ENCODE assay signal across 13 mouse cellular contexts in the genomic region with DNA sequence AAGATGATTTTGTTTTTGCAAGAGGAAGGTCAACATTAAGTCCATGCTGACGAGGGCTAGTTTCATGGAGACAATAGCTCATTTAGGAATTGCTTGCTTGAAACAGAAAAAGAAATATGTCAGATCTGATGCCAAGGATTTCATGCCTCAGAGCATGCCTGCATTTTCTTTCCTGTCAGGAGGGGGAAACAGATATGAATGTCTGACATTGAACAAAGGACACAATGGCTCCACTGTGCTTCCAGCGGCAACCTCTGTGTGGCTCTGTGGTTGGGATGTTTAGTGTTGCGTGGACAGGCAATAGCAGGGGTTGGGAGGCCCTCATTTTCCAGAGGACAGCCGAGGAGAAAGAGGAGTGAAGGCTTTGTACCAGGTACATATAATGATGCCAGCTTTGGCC.
A peak's percentile ranks its signal among the peaks of the same experiment; 100 is the strongest.
DNase-seq lines count a peak whose midpoint lies in the region; ATAC-seq and TF ChIP-seq lines count a peak whose summit lies in the region.
"Had no signal": no experiment of that assay in that cellular context is flagged by ENCODE, and none has a peak within 500 bp of the region (broad histone marks: within the 10 kb centered on the region; RNA-seq: fewer than 3 reads in every experiment).

No protein-coding gene starts in this region.

- no peak overlapping the region for H3K4me2 ChIP-seq in forebrain, embryonic 14.5 days (ENCODE audit: low read length)
- H3K4me2 ChIP-seq in forebrain, embryonic 15.5 days (replicated peaks), result no peak overlapping the region
- no peak overlapping the region for H3K4me2 ChIP-seq in hindbrain, embryonic 16.5 days (ENCODE audit: low read length)
- H3K4me2 ChIP-seq in intestine, postnatal 0 days (replicated peaks; ENCODE audit: low read depth), result no peak overlapping the region

- H3K36me3 ChIP-seq in forebrain, embryonic 14.5 days (ENCODE audit: control insufficient read depth, insufficient read depth, low read length), result no peaks in the 10 kb centered on the region
- H3K36me3 ChIP-seq in forebrain, embryonic 10.5 days (replicated peaks), result no peaks in the 10 kb centered on the region
- no peaks in the 10 kb centered on the region for H3K36me3 ChIP-seq in forebrain, embryonic 15.5 days
- no peaks in the 10 kb centered on the region for H3K36me3 ChIP-seq in hindbrain, embryonic 16.5 days (ENCODE audit: control insufficient read depth, insufficient read depth, low read length)
- no peaks in the 10 kb centered on the region for H3K36me3 ChIP-seq in intestine, postnatal 0 days (ENCODE audit: control insufficient read depth, insufficient read depth)

- no peak overlapping the region for H3K27ac ChIP-seq in forebrain, embryonic 14.5 days (ENCODE audit: low read depth, low read length)
- no peak overlapping the region for H3K27ac ChIP-seq in forebrain, embryonic 10.5 days
- no peak overlapping the region for H3K27ac ChIP-seq in forebrain, embryonic 15.5 days (replicated peaks)
- peak overlapping the region; percentile 17; the same call in 1 of the 2 replicates for H3K27ac ChIP-seq in hindbrain, embryonic 16.5 days (ENCODE audit: low read depth, low read length)
- H3K27ac ChIP-seq in intestine, postnatal 0 days (ENCODE audit: low read depth, low read length), result no peak overlapping the region

- H3K9ac ChIP-seq in forebrain, embryonic 14.5 days (ENCODE audit: low read length), result no peak overlapping the region
- no peak overlapping the region for H3K9ac ChIP-seq in forebrain, embryonic 15.5 days (replicated peaks)
- no peak overlapping the region for H3K9ac ChIP-seq in hindbrain, embryonic 16.5 days (ENCODE audit: low read depth, low read length)
- H3K9ac ChIP-seq in intestine, postnatal 0 days (ENCODE audit: low read depth, low read length), result no peak overlapping the region

- no peaks in the 10 kb centered on the region for H3K27me3 ChIP-seq in forebrain, embryonic 14.5 days (replicated peaks; ENCODE audit: control insufficient read depth, insufficient read depth, low read length)
- no peaks in the 10 kb centered on the region for H3K27me3 ChIP-seq in forebrain, embryonic 10.5 days (ENCODE audit: poor library complexity, severe bottlenecking)
- H3K27me3 ChIP-seq in forebrain, embryonic 15.5 days, result no peaks in the 10 kb centered on the region
- no peaks in the 10 kb centered on the region for H3K27me3 ChIP-seq in hindbrain, embryonic 16.5 days (replicated peaks; ENCODE audit: control insufficient read depth, insufficient read depth, low read length)
- no peaks in the 10 kb centered on the region for H3K27me3 ChIP-seq in intestine, postnatal 0 days (replicated peaks; ENCODE audit: control insufficient read depth, insufficient read depth, low read length)

- H3K9me3 ChIP-seq in forebrain, embryonic 14.5 days (replicated peaks; ENCODE audit: control insufficient read depth, low read length), result no peaks in the 10 kb centered on the region; the same call in none of the 2 replicates
- 0 out of 2 replicates have a peak, but pooled peaks cover 3% of the 10 kb centered on the region for H3K9me3 ChIP-seq in forebrain, embryonic 10.5 days
- no peaks in the 10 kb centered on the region for H3K9me3 ChIP-seq in forebrain, embryonic 15.5 days
- H3K9me3 ChIP-seq in hindbrain, embryonic 16.5 days (ENCODE audit: control insufficient read depth, low read length), result peaks cover 2% of the 10 kb centered on the region; the same call in 1 of the 2 replicates
- no peaks in the 10 kb centered on the region for H3K9me3 ChIP-seq in intestine, postnatal 0 days (ENCODE audit: control insufficient read depth)

- no peak for ATAC-seq in forebrain, embryonic 14.5 days
- peak; percentile 35; the same call in 1 of the 2 replicates for ATAC-seq in forebrain, embryonic 15.5 days (replicated peaks)
- peak; percentile 80 for ATAC-seq in hindbrain, embryonic 16.5 days
- no peak for ATAC-seq in intestine, postnatal 0 days

- peaks cover 3% of the 10 kb centered on the region; the same call in 1 of the 2 replicates for H3K4me1 ChIP-seq in forebrain, embryonic 14.5 days (ENCODE audit: control insufficient read depth, insufficient read depth, low read length)
- H3K4me1 ChIP-seq in forebrain, embryonic 10.5 days, result no peaks in the 10 kb centered on the region
- H3K4me1 ChIP-seq in forebrain, embryonic 15.5 days, result no peaks in the 10 kb centered on the region
- no peaks in the 10 kb centered on the region for H3K4me1 ChIP-seq in hindbrain, embryonic 16.5 days (ENCODE audit: control insufficient read depth, insufficient read depth, low read depth, low read length)
- H3K4me1 ChIP-seq in intestine, postnatal 0 days (replicated peaks; ENCODE audit: control insufficient read depth, insufficient read depth, low read length), result no peaks in the 10 kb centered on the region

- WGBS in forebrain, embryonic 14.5 days, result 13% methylated on average over 4 of the region's 4 CpGs
- WGBS in forebrain, embryonic 10.5 days, result 73% methylated on average over 4 of the region's 4 CpGs
- 15% methylated on average over 4 of the region's 4 CpGs for WGBS in forebrain, embryonic 15.5 days
- 28% methylated on average over 4 of the region's 4 CpGs for WGBS in hindbrain, embryonic 16.5 days
- 71% methylated on average over 4 of the region's 4 CpGs for WGBS in intestine, postnatal 0 days

- TF ChIP-seq CTCF in intestine, postnatal 0 days (IDR thresholded peaks at IDR 0.05; ENCODE audit: low read depth), result no peak

- no peak overlapping the region for H3K4me3 ChIP-seq in forebrain, embryonic 14.5 days (ENCODE audit: low read depth, low read length)
- H3K4me3 ChIP-seq in forebrain, embryonic 10.5 days, result no peak overlapping the region
- no peak overlapping the region for H3K4me3 ChIP-seq in forebrain, embryonic 15.5 days
- no peak overlapping the region for H3K4me3 ChIP-seq in hindbrain, embryonic 16.5 days (ENCODE audit: low read length)
- H3K4me3 ChIP-seq in intestine, postnatal 0 days (ENCODE audit: low read depth, low read length), result no peak overlapping the region

- peak; percentile 41 for DNase-seq in forebrain, embryonic 14.5 days (ENCODE audit: low spot score)
- DNase-seq in forebrain, embryonic 10.5 days (ENCODE audit: extremely low spot score, low spot score), result no peak
- DNase-seq in layer of hippocampus, adult 9-11 months, result peak; percentile 24
- no peak for DNase-seq in layer of hippocampus, postnatal 14 days (ENCODE audit: low spot score in 2 of 2)
- no peak for DNase-seq in cerebellum, adult 11-12 months
- DNase-seq: cerebellum, postnatal 14 days; gastrocnemius, postnatal 14 days; kidney, postnatal 10 days; lung, postnatal 14 days; thymus, adult 2 months had no signal

Comparison
In these comparisons a context has a peak if more than half of its experiments do, and no peak if none do; other contexts are left out.
1. ATAC-seq: peak in forebrain, embryonic 15.5 days (single experiment) and hindbrain, embryonic 16.5 days (single experiment); none in forebrain, embryonic 14.5 days (single experiment) and intestine, postnatal 0 days (single experiment).
2. DNase-seq: peak in forebrain, embryonic 14.5 days (single experiment) and layer of hippocampus, adult 9-11 months (single experiment); none in forebrain, embryonic 10.5 days (single experiment), layer of hippocampus, postnatal 14 days (0 of 2) and cerebellum, adult 11-12 months (single experiment).